Mouse (Mus musculus) layer of hippocampus, postnatal 25 days (tissue): ENCODE measurements at regions not wholly inside any gene's neighbourhood (a gene's known extent, or its start where the extent isn't known, plus 50 kb on each side); places are given as distances from the start of the nearest gene placed in this dataset.

ENCODE experiments used
- DNase-seq, 2 experiments: peaks; one replicate each; pipeline ENCODE4 v3.0.0; 2022; ENCODE audit warnings: mixed read lengths in 2 of 2, low spot score in 1 of 2; ENCODE audit errors: extremely low spot score in 1 of 2

DNA sequence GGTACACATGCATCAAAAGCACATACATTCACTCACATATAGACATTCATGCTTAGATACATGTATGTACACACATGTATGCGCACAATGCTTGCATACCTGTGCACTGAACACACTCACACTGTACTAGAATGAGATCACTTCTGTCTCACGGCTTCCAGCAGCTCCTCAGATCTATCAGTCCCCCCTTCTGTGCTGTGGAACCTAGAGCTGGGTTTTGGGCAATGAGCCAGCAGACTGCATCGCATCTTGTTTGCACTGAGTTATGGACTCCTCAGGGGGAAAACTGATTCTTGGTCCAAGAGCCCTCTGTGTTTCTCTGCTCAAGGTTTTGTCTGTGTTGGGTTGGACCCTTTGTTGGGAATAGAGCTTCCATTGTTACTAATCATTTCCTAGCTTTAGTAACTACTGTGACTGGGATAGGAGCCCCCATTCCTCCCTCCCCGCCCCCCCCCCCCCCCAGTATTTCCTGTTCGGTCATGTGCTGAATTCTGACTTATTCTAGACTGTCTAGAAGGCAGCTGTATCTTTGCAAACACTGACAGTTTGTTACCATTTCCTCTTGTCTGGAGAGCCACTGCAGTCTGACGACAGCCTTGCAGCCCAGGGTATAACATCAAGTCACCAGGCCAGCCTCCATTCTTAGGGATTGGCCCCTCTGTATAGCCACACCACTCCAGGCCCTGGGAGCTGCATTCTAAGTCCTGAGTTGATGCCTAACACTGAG is 101.3 kb downstream of the Tpra1 start:
- DNase-seq = no peak

DNA sequence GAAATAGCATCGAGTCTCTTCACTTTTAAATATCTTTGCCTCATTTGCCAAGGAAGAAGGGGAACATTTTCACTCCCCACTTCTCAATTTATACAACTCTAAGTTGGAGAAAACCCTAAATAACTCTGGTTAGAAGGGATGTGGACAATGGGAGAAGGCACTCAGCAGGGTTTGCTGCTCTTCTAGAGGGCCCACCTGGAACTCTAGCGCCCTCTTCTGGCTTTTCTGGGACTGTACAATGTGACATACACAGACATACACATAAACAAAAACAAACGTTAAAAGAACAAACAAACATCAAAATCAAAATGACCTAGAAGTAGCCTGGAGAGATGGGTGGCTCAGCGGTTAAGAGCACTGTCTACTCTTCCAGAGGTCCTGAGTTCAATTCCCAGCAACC is 103.0 kb downstream of the Tpra1 start:
- DNase-seq = no peak

DNA sequence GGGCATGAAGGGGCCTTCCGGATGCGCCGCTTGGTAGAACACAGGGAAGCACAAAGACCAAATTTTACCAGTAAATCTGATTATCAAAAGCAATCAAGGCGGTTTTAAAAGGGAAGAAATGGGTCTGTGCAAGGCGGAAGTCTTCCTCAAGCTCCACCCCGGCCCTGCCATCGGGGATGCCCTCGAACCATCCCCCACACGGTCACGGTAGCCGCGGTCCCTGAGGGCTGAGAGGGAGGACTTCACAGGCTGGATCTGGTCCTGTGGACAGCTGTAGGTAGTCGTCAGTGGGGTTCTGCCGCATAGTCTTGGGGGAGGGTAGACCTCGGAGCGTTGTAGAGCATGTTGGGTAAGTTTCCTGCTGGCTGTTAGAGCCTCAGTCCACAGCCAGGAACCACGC is 104.9 kb downstream of the Tpra1 start:
- DNase-seq = no peak

DNA sequence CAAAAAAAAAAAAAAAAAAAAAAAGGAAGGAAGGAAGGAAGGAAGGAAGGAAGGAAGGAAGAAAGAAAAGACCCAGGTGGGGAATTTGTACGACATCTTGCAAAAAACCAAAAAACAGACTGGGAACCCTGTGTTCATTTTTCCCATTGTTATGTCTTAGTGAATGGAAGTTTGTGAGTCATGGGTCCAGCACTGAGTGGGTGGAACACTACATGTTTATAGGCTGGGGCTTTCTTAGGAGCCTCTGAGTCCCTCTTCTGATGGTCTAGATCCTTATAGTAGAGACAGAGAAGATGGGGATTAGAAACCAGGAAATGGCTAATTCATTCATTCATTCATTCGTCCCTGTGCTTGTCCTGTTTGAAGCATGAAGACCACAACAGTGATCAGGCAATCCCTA is 105.5 kb downstream of the Tpra1 start:
- no peak for DNase-seq

DNA sequence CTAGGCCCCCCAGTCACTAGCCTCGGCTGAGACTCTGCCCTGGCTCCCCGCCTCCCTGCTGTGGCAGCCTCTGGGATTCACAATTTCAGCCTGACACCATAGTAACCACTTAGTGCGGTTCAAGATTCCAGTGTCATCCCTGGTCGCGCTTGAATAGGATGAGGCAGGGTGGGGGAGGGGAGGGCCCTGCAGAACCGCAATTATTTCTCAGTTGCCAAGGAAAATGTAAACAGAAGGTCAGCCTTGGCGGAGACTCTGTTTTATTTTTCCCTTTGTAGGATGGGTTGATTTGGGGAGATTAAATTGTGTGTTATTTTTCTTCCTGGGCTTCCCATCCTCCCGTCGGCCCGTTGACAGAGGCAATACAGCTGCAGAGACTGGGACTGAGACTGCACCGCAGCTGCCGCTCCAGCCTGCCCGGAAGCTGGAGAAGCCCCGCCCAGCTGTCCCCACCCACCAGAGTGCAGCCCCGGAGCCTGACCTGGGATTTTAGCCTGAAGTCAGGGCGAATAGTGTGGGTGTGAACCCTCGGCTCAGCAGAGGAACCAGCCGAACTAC is 106.6 kb downstream of the Tpra1 start:
- no peak for DNase-seq

- DNase-seq = no peak
Observed at GRCm38 (mm10) chr6:89012998-89013689, 111.1 kb downstream of the Tpra1 start.

DNA sequence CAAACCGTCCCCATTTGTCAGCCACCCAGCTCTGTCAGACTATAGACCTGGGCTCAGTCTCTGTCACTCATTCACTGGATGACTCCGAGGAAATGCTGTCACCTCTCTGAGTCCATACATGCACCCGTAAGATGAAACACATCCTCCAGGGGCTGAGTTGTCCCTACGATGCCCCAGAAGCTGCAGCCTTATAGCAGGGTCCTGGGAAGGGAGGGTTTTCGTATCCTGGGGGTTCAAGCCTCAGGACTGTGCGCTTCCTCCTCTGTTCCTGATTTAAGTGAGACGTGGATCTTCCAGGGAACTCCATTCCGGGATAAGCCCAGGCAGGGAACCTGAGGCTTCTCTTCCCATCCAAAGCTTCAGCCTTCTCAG is 111.6 kb downstream of the Tpra1 start:
- no peak for DNase-seq

- DNase-seq = no peak
Observed at GRCm38 (mm10) chr6:89024101-89024650, 122.1 kb downstream of the Tpra1 start.

DNA sequence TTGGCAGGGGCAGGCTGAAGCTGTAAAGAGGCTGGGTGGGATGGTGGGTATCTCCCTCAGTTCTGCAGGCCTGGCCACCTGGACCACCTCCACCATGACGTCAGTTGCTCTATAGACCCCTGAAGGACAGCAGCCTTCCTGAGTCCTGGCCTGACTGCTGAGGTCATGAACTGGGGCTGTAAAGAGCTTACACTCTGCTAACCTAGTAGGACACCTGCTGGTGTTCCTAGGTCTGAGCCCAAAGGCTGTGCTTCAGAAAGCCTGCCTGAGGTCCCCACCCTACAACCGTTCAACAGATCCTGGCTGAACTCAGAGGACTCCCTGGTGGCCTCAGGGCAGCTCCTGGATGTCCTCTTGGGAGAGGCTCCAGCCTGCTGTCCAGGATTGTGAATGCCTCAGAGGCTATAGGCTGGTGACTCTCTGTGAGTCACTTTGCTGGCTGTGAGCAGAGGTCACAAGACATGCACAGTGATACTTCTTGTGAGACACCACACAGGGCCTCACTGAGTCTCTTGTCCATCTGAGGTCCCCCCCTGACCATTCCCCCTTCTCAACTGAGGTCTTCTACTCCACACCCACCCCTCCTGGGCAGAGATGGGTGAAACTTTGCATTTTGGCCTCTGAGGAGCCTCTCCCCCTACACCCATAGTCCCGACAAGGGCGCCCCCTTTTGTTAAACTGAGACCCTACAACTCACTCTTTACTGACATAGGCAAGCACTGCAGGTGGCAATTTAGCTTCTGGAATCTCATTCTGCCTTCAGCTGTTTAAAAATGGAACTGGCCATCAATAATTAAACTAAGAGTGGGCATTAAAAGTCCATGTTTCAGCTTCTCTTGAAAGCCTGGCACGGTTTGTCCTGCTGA is 131.6 kb downstream of the Tpra1 start:
- no peak for DNase-seq

DNA sequence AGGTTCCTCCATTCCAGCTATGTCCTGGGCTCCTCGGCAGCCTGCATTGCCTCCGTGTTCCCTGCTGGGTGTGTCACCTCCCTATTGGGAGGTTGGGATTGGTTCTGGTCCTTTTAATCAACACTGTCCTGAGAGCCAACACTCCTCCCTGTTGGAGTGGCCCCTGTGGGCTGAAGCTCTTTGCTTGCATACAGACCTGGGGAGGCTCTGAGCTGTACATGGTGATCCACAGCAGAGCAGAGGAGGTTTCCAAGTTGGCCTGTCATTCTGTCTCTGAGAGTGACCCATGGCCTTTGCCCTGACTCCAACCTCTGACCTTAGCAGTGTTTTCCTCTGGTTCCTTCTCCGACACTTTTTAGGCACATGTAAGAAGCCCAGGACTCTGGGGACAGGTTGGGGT is 132.4 kb downstream of the Tpra1 start:
- DNase-seq = no peak

GRCm38 (mm10) chr6:89035061-89035835 is 133.2 kb downstream of the Tpra1 start:
- DNase-seq = no peak

GRCm38 (mm10) chr6:89035836-89036156 is 133.7 kb downstream of the Tpra1 start:
- DNase-seq = no peak

- no peak for DNase-seq
Observed at GRCm38 (mm10) chr6:89037392-89037791, 135.3 kb downstream of the Tpra1 start.

GRCm38 (mm10) chr6:89037901-89038300 is 135.8 kb downstream of the Tpra1 start:
- DNase-seq = no peak

DNA sequence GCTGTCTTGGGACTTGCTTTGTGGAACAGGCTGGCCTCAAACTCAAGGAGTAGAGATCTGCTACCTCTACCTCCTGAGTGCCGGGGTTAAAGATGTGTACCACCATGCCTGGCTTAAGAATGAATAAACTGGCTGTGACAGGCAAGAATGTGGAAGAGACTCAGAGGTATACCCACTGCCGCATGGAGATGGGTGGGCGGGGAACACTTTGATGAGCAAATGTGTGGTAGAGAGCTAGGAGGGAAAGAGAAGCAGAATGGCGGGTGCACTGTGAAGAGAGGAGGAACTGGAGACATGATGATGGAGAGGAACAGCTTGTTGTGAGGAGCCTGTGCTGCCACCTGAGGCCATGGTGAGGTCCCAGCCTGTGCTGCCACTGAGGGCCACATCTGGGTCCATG is 138.9 kb downstream of the Tpra1 start:
- DNase-seq = no peak

- DNase-seq = no peak
Observed at GRCm38 (mm10) chr6:89042478-89043239, 140.6 kb downstream of the Tpra1 start.

GRCm38 (mm10) chr6:89045436-89045966 is 143.4 kb downstream of the Tpra1 start:
- DNase-seq = no peak

DNA sequence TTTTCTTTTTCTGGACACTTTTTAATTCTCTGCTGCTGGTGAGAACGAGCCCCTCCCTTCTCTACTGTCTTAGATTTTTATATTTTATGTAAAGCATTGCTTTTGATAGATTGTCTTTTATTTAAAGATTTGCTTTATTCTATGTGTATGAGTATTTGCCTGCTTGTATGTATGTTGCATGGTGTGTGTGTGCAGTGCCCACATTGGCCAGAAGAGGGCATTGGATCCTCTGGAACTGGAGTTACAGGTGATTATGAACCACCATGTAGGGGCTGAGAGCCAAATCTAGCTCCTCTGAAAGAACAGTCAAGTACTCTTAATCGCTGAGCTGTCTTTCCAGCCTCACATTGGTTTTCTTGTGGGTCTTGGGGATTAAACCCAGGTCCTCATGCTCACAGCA is 144.4 kb downstream of the Tpra1 start:
- DNase-seq = no peak
